Mouse (Mus musculus) liver, postnatal 0 days (tissue): Measurements from ENCODE around the gene Gm20388.

Experiments used
- CTCF ChIP-seq: sonication (generic); IDR thresholded peaks from 2 replicates; pipeline ENCODE4 v1.5.1; 2016; ENCODE audit warnings: antibody characterized with exemption, low read depth
- EP300 ChIP-seq: IDR thresholded peaks from 2 replicates; pipeline ENCODE4 v1.6.1; 2016; ENCODE audit warnings: antibody characterized with exemption, low read depth, mild to moderate bottlenecking

DNA sequence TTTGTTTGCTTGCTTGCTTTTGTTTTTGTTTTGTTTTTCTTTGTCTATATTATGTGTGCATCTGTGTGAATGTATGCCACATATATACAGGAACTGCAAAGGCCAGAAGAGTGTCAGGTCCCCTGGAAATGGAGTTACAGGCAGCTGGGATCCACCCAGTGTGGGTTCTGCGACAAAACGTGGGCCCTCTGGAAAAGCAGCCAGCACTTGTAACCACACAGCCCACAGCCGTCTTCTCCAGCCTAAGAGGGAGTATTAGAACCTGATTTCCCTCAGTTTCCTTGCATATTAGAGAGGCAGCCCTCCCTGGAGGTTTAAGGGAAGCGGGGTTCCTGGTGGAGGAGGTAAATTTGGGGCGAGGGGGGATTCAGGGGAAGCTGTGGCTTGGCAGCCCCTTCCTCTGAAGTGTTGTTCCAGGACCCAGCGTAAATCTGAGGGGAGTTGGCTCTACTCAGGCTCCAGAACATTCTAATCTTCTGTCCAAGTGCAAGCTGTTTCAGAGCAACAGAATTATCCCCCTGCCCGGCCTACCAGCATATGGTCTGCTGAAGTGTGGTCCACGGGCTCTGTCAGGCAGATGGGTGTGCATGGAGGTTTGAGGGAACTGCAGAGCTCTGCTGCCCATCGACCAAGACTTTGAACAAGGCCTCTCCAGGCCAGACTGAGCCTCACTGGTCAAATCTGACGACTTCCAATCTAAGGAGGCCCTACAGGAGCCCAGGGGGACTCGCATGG lies 392.5 kb downstream of the Gm20388 start:
- TF ChIP-seq CTCF (no peak), EP300 (no peak)
